Mouse (Mus musculus) kidney, postnatal 0 days (tissue): Measurements from ENCODE around the gene Ptpra. TPM values are rescaled to one million over a fixed set of nuclear protein-coding genes. Genes with fewer than 3 reads are reported as not detected.

ENCODE experiments used
- ATAC-seq: fragments of 200-750 bp; cut with Nextera tagmentation; replicated peaks from 2 replicates; pipeline ENCODE4 v1.8.0; 2017; ENCODE audit warnings: low read depth, moderate number of reproducible peaks, moderate TSS enrichment, moderate library complexity; ENCODE audit not compliant: low FRiP score
- DNase-seq: peaks from one replicate; pipeline ENCODE4 v3.0.0-alpha.2; 2016; ENCODE audit warnings: low spot score
- H3K27ac ChIP-seq: fragments of 300-500 bp; sonication (generic); 2 replicates; pipeline ENCODE4 v1.5.1; 2014; ENCODE audit warnings: mild to moderate bottlenecking
- H3K27me3 ChIP-seq: fragments of 300-500 bp; sonication (generic); 2 replicates; pipeline ENCODE4 v1.6.1; 2014; ENCODE audit warnings: low read length, mixed read lengths; ENCODE audit not compliant: insufficient read depth
- H3K36me3 ChIP-seq: fragments of 300-500 bp; sonication (generic); 2 replicates; pipeline ENCODE4 v1.6.1; 2014; ENCODE audit warnings: low read length, mixed read lengths; ENCODE audit not compliant: insufficient read depth
- H3K4me1 ChIP-seq: fragments of 300-500 bp; sonication (generic); replicated peaks from 2 replicates; pipeline ENCODE4 v1.6.1; 2014; ENCODE audit warnings: antibody characterized with exemption, low read length, mixed read lengths; ENCODE audit not compliant: insufficient read depth
- H3K4me2 ChIP-seq: fragments of 300-500 bp; sonication (generic); 2 replicates; pipeline ENCODE4 v1.6.1; 2014; ENCODE audit warnings: mild to moderate bottlenecking, low read length, moderate library complexity, mixed read lengths
- H3K4me3 ChIP-seq: fragments of 300-500 bp; sonication (generic); replicated peaks from 2 replicates; pipeline ENCODE4 v1.5.1; 2014; ENCODE audit warnings: low read depth, low read length
- H3K9ac ChIP-seq: fragments of 300-500 bp; sonication (generic); 2 replicates; pipeline ENCODE4 v1.6.1; 2014; ENCODE audit warnings: low read depth, low read length
- H3K9me3 ChIP-seq: fragments of 300-500 bp; sonication (generic); replicated peaks from 2 replicates; pipeline ENCODE4 v1.6.1; 2016; ENCODE audit warnings: low read length, inconsistent platforms, mixed read lengths
- CTCF ChIP-seq: IDR thresholded peaks from 2 replicates; pipeline ENCODE4 v1.5.1; 2016; ENCODE audit warnings: antibody characterized with exemption, low read depth, mild to moderate bottlenecking, moderate library complexity
- WGBS: fragments of 180-500 bp; shearing (Covaris S2); extraction: QIAGEN DNeasy Blood & Tissue Kit; methylation state at CpG from one replicate; pipeline ENCODE4 v1.1.7; 2014; 5-methylcytosine and 5-hydroxymethylcytosine counted together
- polyA plus RNA-seq: library from polyadenylated mRNA; unstranded; fragments of >200 nt; fragmentation: Nextera tagmentation; extraction: Ambion mirVana; gene quantifications from 2 replicates; pipeline ENCODE4 v1.2.1, GENCODE M21; 2015

Gene Ptpra
- polyA plus RNA-seq, 1 experiment from 2014 or later = 80.3 TPM

DNA sequence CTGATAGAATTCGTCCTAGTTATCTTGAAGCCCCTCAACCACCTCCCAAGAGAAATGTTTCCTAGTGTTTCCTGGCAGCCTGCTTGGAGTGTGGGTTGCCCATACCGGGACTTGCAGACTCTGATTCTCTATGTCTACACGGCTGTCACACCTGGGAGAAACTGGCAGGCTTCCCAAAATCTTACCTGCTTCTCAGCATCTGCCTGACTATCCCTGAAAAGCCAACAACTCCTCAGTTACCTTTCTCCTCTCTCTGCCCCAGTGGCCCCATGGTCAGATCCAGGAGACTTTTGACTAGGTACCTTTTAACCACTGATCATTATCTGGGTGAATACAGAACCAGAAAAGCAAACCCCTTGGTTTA, 1.6 kb downstream of the Ptpra start:
- 42% methylated on average over 3 of the region's 3 CpGs for WGBS
- H3K27me3 ChIP-seq = no peaks in the 10 kb centered on the region
- no peak overlapping the region for H3K27ac ChIP-seq
- no peaks in the 10 kb centered on the region for H3K9me3 ChIP-seq
- H3K4me1 ChIP-seq = peaks cover 13% of the 10 kb centered on the region
- H3K4me2 ChIP-seq = peak overlapping the region; percentile 93
- H3K4me3 ChIP-seq = peak overlapping the region; percentile 88
- DNase-seq (no peak), ATAC-seq (no peak)
- TF ChIP-seq CTCF = no peak
- H3K36me3 ChIP-seq = no peaks in the 10 kb centered on the region
- no peak overlapping the region for H3K9ac ChIP-seq

DNA sequence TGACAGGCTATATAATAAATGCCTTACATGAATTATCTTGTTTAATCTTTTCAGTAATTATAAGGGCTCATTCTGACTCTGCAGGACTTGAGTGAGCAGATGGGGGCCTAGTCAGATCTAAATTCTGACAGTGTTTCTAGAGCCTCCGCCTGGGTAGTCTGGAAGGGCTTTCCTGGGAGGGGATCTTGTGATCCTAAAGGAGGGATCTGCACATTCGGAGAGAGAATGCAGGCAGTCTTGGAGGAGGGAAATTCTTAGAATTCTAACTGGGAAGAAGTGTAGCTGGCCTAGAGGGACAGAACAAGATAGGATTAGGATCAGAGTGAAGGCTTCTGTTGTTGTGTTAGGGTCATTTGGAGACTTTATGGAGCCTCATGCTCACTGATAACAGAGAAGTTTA, 2.2 kb downstream of the Ptpra start:
- DNase-seq (no peak), ATAC-seq (no peak)
- Histone ChIP-seq H3K9ac (no peak overlapping the region), H3K4me1 (peaks cover 13% of the 10 kb centered on the region), H3K27ac (no peak overlapping the region), H3K4me3 (no peak overlapping the region), H3K27me3 (no peaks in the 10 kb centered on the region), H3K9me3 (no peaks in the 10 kb centered on the region), H3K4me2 (no peak overlapping the region), H3K36me3 (no peaks in the 10 kb centered on the region)
- no peak for TF ChIP-seq CTCF
- WGBS = 61% methylated on average over 2 of the region's 2 CpGs

DNA sequence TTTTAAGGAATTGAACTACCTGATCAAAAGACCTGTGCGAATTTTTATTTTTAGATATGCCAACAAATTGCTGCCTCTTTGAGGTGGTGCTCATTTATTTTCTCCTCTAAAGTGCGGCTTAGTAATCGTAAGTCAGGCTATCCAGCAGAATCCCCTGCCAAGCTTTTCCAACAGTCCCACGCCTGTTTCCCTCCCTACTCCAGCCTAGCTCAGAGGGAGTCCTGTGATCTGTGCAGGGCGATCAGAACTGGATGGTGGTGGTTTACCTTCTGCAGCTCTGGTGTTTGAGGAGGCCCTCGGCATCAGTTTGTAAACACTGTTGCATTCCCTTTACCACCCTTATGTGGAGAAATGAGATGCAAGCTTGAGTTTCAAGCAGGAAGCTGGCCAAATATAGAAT, 3.3 kb downstream of the Ptpra start:
- 64% methylated on average over 6 of the region's 6 CpGs for WGBS
- no peak for TF ChIP-seq CTCF
- ATAC-seq = no peak

DNA sequence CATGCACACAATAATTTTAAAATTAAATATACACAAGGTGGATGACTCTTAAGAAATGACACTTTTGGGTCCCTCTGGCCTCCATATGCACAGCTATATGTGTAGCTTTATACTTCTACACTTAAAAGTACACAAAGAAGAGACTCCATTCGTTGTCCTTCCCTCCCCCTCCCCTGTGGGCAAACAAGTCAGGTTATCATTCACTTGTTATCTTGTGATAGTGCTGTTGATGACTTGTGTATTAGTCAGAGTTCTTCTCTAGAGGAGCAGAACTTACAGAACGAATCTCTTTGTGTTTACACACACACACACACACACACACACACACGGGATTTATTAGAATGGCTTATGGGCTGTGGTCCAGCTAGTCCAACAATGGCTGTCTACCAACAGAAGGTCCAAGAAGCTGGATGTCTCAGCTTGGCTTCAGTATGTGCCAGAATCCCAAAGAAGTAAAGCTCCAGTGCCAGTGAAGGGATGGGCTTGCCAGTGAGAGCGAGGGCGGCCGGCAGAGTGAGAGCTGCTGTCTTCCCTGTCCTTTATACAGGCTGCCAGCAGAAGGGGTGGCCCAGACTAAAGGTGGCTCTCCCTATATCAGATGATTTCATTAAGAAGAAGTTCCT, 4.8 kb downstream of the Ptpra start:
- no peaks in the 10 kb centered on the region for H3K36me3 ChIP-seq
- no peaks in the 10 kb centered on the region for H3K27me3 ChIP-seq
- no peak for DNase-seq
- no peak overlapping the region for H3K4me2 ChIP-seq
- WGBS = 82% methylated on average over 6 of the region's 6 CpGs
- TF ChIP-seq CTCF = no peak
- H3K9me3 ChIP-seq = no peaks in the 10 kb centered on the region
- H3K27ac ChIP-seq = no peak overlapping the region
- ATAC-seq = no peak
- peaks cover 13% of the 10 kb centered on the region for H3K4me1 ChIP-seq
- no peak overlapping the region for H3K4me3 ChIP-seq
- no peak overlapping the region for H3K9ac ChIP-seq

More for the DNA sequence above, 3.3 kb downstream of the Ptpra start:
- peaks cover 13% of the 10 kb centered on the region for H3K4me1 ChIP-seq
- no peak overlapping the region for H3K27ac ChIP-seq
- DNase-seq = no peak
- H3K4me2 ChIP-seq = no peak overlapping the region
- no peaks in the 10 kb centered on the region for H3K9me3 ChIP-seq
- H3K36me3 ChIP-seq = no peaks in the 10 kb centered on the region
- H3K4me3 ChIP-seq = no peak overlapping the region
- no peak overlapping the region for H3K9ac ChIP-seq
- H3K27me3 ChIP-seq = no peaks in the 10 kb centered on the region

DNA sequence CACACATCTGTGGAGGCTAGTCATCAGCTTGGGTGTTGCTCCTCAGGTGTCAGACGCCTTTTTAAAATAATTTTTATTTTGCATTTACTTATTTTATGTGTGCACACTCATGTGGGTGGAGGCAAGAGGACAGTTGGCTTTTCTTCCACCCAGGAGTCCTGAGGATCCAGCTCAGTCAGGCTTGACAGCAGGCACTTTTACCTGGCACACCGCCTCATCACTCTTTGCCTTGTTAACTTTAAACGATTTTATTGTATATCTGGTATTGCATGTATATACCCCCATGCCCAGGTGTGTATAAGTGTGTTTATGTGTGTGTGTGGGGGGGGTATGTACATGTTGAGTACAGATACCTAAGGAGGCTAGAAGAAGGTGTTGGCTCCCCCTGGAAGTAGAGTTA, 7.8 kb downstream of the Ptpra start:
- no peak for ATAC-seq
- WGBS = 83% methylated on average over 3 of the region's 3 CpGs

DNA sequence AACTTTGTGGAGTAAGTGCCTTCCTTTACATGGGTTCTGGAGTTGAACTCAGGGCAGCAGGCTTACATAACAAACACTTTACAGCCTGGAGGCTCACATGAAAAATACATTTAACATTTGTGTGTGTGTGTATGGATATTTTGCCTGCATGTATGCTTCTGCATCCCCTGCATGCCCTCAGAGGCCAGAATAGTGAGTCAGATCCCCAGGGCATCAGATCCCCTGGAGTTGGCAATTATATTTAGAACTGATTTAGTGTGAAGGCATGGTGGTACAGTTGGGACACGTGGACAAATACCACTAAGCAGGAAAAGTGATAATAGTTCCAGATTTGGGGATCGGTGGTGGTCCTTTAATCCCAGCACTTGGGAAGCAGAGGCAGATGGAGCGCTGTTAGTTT, 9.5 kb downstream of the Ptpra start:
- Histone ChIP-seq H3K27ac (no peak overlapping the region), H3K4me1 (peaks cover 5% of the 10 kb centered on the region; the same call in 1 of the 2 replicates), H3K4me2 (no peak overlapping the region), H3K27me3 (no peaks in the 10 kb centered on the region), H3K9ac (no peak overlapping the region), H3K9me3 (no peaks in the 10 kb centered on the region), H3K4me3 (no peak overlapping the region), H3K36me3 (no peaks in the 10 kb centered on the region)
- ATAC-seq (no peak), DNase-seq (no peak)
- 89% methylated on average over 3 of the region's 3 CpGs for WGBS
- no peak for TF ChIP-seq CTCF

More for the DNA sequence above, 7.8 kb downstream of the Ptpra start:
- Histone ChIP-seq H3K4me3 (no peak overlapping the region), H3K4me1 (peaks cover 5% of the 10 kb centered on the region; the same call in 1 of the 2 replicates), H3K9me3 (no peaks in the 10 kb centered on the region), H3K36me3 (no peaks in the 10 kb centered on the region), H3K27me3 (no peaks in the 10 kb centered on the region), H3K4me2 (no peak overlapping the region), H3K9ac (no peak overlapping the region), H3K27ac (no peak overlapping the region)
- no peak for DNase-seq
- TF ChIP-seq CTCF = no peak
